Mouse (Mus musculus) spleen, embryonic (tissue): ENCODE data around the gene Sphk1.

ENCODE experiments used
- CTCF ChIA-PET: fragments of 350-600 bp; sonication (Branson Sonifier 250); formaldehyde crosslinking; loops from one replicate; lab custom pipeline; 2022; lab: Charles Lee

Gene Sphk1

GRCm38 (mm10) chr11:116534154-116534865 is 3.6 kb downstream of the Sphk1 start:
- CTCF ChIA-PET = interaction anchor here (1.7 kb wide), 1 partner anchor 40 kb away, joined by 3 read pairs; the partner anchor contains the start of gene Prpsap1

- CTCF ChIA-PET = no interaction called here
Measured at GRCm38 (mm10) chr11:116536685-116537084, 6.0 kb downstream of the Sphk1 start.

DNA sequence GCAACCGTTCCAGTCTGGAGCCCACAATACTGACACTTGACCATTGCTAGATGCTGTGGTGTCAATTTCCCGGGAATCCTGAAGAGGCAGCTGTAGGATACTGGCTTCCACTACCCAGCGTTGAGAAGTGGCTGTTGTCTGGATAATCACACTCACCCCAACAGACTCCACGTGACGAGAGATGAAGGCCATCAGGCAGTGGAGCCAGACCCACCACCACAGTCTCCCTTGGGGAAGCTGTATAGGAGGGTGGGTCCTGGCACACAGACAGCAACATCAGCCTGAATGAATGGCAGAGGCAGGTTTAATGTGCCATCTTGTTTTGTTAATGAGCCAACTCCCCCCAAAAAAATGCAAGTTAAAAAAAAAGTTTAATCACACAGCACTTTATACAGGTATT is 6.7 kb downstream of the Sphk1 start:
- CTCF ChIA-PET = no interaction called here

DNA sequence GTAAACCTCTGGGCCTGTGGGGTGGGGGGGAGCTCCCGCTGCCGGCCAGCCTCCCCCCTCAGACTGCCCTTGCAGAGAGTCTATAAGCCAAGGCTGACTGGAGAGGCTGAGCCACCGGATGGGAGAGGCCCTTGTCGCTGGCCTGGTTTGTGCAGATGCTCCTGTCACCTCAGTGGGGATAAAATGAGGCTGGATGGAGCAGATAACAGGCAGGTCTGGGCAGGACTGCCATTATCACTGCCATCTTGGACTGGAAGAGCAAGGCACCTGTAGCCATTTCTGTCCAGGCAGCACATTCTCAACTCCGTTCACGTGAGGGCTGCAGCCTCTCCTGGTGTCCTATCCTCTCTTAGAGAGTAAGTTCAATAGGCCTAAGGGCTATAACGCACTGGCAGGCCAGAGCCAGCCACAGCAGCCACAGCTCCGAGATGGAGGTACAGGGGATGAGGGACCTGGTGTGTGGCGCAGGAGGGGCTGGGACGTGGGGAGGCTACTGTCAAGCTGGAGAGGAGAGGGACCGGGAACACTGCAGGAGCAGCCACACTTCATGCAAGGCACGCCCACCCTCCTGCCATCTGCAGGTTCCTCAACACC is 7.5 kb downstream of the Sphk1 start:
- CTCF ChIA-PET = interaction anchor here (0.6 kb wide), 1 partner anchor 401 kb away, joined by 7 read pairs; no protein-coding TSS in a partner anchor

- CTCF ChIA-PET = no interaction called here
Measured at GRCm38 (mm10) chr11:116541183-116541582, 10.5 kb downstream of the Sphk1 start.

DNA sequence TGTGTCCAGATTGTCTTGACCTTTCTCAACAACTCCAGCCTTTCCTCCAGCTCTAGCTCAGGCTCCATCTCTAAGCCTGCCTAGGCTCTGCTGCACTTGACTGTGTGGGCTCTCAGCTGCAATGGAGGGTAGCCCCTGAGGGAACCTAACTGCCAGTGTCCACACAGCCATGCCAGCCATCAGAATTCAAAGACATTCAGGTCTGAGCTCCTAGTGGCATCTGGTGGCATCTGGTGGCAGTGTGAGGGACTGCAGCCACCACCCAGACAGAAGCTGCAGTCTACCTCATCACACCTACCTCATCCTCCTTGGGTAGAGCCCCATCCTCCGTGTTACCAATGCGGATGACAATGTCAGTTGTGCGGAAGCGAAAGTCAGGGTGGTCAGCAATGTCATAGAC is 12.4 kb downstream of the Sphk1 start:
- CTCF ChIA-PET = no interaction called here

DNA sequence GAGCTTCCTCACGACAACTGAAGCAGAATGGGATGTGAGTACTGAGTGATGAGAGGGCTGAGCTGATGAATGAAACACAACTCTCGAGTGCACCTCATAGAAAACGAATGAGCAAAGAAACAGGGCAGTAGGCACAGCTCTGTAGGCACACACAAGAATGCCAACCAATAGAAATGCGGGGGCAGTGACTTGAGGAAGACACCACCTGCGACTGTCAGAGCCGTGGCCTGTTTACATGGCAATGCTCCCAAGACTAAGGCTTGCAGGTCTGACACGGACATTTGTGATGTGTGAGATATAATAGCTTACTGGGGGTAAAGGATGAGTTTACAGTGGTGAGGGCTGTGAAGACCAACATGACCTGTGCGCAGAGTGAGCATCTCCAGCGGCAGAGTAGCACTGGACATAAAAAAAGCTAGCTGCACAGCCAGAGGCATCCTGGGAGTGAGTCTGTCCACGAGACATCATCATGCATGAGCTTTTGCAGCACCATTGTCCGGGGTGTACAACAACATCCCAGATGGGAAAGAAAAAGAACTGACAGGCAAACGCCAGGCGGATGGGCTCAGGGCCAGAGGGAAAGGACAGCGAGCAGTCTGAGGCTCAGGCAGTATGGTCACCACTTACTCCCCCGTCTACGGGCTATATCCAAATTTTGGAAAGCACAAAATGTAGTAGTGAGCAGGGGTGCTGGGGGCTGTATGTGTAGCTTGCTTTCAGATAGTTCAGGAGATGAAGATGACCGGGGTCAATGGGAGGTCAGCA is 16.8 kb downstream of the Sphk1 start:
- CTCF ChIA-PET = no interaction called here

DNA sequence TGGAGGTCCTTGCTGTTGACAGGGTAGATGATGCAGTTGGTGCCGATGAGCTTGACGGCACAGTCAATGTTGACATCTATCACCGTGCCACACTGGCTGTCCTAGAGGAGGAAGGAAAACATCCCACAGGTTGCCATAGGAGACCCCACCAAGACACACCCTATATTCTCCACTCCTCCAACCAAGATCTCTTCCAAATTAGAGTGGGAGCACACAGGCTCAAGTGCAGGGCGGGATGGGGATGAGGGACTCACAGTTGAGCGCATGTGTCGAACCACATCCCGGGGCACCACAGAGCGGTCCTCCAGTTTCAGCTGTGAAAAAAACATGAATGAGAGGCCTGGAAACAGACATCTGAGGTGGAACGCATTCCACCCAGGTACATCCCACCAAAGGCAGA is 18.1 kb downstream of the Sphk1 start:
- CTCF ChIA-PET = no interaction called here

GRCm38 (mm10) chr11:116549273-116550038 is 18.7 kb downstream of the Sphk1 start:
- CTCF ChIA-PET = no interaction called here

GRCm38 (mm10) chr11:116550748-116551147 is 20.0 kb downstream of the Sphk1 start:
- CTCF ChIA-PET = no interaction called here

DNA sequence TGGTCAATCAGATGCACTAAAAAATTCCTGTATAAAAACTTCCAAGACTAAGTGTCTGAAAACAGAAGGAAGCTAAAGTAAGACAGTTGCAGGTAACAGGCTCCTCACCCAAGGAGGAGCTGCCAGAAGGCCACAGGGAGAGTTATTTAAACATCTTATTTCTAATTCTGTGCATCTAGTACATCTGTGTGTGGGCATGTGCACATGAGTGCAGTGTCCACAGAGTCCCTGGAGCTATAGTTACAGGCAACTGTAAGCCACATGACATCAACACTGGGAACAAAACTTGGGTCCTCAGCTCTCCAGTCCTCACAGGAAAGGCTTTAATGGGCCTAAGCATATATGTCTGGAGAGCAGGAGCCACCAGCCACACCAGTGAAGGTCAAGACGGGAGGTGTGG is 21.5 kb downstream of the Sphk1 start:
- CTCF ChIA-PET = interaction anchor here (3.2 kb wide), 1 partner anchor 77 kb away, joined by 13 read pairs; no protein-coding TSS in a partner anchor

DNA sequence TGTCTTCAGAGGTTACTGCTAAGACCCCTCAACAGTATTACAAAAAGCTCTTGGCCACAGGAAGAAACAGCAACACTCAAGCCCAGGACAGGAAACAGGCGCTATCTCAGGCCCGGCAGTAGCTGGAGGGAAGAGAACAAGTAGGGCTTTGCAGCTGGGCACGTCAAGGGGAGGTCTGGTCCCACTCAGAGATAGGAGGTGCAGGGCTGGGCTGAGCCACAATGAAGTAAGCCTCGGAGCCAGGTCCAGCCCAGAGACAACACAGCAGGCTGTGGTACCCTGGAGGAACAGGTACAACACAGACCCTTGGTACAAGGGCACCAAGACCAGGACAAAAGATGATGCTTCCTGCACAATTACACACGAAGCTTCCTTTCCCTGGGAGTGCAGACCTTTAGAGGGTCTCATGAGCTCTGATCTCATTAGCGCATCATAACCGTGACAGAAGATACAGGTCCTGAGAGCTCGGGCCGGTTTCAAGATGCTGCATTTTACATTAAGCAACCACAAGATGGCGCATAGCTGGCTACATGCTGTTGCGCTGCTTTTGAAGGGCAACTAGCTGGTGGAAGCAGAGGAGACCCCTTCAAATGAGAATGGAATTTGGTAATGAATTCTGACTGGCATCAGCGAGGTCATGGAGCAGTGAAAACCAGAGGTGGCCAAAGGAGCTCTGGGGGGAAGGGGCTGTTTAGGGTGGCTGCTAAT is 23.6 kb downstream of the Sphk1 start:
- CTCF ChIA-PET = interaction anchor here (0.8 to 3.2 kb wide), 2 partner anchors 68 to 75 kb away, joined by 6 to 13 read pairs; no protein-coding TSS in a partner anchor

DNA sequence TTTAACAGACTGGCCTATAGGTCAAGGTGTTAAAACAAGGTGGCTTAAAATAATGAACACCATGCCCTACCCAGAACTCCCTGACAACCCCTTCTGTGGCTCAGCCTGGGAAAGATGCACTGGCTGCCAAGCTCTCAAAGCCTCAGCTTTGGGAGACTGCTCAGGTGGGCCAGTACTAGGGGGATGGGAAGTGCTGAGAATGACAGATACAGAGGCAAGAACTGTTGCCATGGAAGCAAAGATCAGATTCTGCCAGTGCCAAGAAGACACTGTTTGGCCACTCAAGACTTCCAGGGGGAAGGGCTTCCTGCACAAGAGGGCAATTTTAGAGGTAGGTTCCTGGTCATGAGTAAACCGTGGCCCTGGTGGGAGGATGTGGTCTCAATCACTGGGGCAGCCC is 24.8 kb downstream of the Sphk1 start:
- CTCF ChIA-PET = no interaction called here

- CTCF ChIA-PET = no interaction called here
Measured at GRCm38 (mm10) chr11:116556308-116556707, 25.6 kb downstream of the Sphk1 start.

- CTCF ChIA-PET = no interaction called here
Measured at GRCm38 (mm10) chr11:116565283-116566041, 34.7 kb downstream of the Sphk1 start.

DNA sequence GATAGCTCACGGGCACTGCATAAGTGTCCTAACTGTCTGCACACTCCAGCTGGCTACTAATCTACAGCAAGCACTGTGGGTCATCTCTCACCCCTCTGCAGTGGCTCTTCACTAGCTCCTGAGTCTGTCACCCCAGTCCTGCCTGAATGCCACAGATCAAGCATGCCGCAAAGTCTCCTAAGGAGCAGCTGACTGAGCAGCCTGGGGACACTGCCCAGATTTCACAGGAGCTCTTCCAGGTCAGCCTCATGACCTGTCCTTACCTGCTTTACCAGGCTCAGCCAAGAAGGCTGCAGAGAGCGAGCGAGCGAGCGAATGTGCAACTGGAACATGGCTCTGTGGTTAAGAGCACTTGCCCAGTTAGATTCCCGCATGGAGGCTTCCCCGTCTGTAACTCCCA is 36.8 kb downstream of the Sphk1 start:
- CTCF ChIA-PET = no interaction called here

- CTCF ChIA-PET = no interaction called here
Measured at GRCm38 (mm10) chr11:116570821-116571220, 40.1 kb downstream of the Sphk1 start.

GRCm38 (mm10) chr11:116571767-116572679 is 41.3 kb downstream of the Sphk1 start:
- CTCF ChIA-PET = no interaction called here
